Mouse (Mus musculus): ENCODE results near the gene Gcnt3. TPM values are rescaled to one million over a fixed set of nuclear protein-coding genes. Genes with fewer than 3 reads are reported as not detected.
A peak's percentile ranks its signal among the peaks of the same experiment; 100 is the strongest.

Gene Gcnt3
- polyA plus RNA-seq, 1 experiment from 2014 or later: not detected

- WGBS: under 1% methylated on average over 54 of the region's 57 CpGs
- Histone ChIP-seq H3K36me3 (peaks cover 33% of the 10 kb centered on the region), H3K27ac (peak within 1 kb of the TSS; percentile 96), H3K4me3 (peak within 1 kb of the TSS; percentile 92), H3K9me3 (no peaks in the 10 kb centered on the region), H3K4me1 (peaks cover 16% of the 10 kb centered on the region), H3K27me3 (ENCODE audit: insufficient read depth, poor library complexity, severe bottlenecking) (no peaks in the 10 kb centered on the region)
- DNase-seq (ENCODE audit: low spot score): peak; percentile 97
Measured at GRCm38 (mm10) chr9:70012408-70012901, 25.4 kb downstream of the Gcnt3 start, which contains the start of gene Gtf2a2. Gtf2a2 (plus strand) TSS chr9:70012550.

GRCm38 (mm10) chr9:70011537-70012407, 26.1 kb downstream of the Gcnt3 start:
- Histone ChIP-seq H3K27ac (peak overlapping the region; percentile 96), H3K4me3 (peak overlapping the region; percentile 92), H3K36me3 (peaks cover 34% of the 10 kb centered on the region), H3K27me3 (ENCODE audit: insufficient read depth, poor library complexity, severe bottlenecking) (no peaks in the 10 kb centered on the region), H3K9me3 (no peaks in the 10 kb centered on the region), H3K4me1 (peaks cover 16% of the 10 kb centered on the region)
- 62% methylated on average over 14 of the region's 14 CpGs for WGBS
- DNase-seq (ENCODE audit: low spot score): no peak

GRCm38 (mm10) chr9:70010781-70011473, 27.0 kb downstream of the Gcnt3 start:
- peaks cover 33% of the 10 kb centered on the region for H3K36me3 ChIP-seq
- WGBS: 93% methylated on average over 5 of the region's 5 CpGs

DNA sequence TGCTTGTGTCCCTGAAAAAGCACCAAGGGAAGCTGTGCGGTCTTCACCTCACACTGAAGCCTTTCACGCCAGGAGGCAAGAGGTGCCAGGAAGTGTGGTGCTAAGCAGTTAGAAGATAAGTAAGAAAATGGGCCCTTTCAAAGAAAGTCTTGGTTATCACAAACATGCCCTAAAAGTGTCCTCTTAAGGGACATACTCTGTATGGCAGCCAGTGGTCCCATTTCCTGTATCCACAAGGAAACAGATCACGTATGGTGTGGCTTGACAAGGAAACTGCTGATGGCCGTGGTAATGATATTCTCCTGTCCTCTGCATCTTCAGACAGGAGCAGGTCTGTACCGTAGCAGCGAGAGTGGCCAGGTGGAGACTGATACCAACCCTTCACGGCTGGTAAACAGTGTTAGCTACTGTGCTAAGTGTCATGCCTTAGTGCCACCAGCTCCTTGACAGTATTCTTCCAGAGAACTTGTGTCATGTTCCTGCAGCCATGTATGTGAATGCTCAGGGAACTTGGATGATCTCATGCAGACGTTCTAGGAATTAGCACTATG, 28.1 kb downstream of the Gcnt3 start:
- 63% methylated on average over 8 of the region's 8 CpGs for WGBS

More at GRCm38 (mm10) chr9:70010781-70011473, 27.0 kb downstream of the Gcnt3 start:
- no peak for DNase-seq (ENCODE audit: low spot score)
- Histone ChIP-seq H3K9me3 (no peaks in the 10 kb centered on the region), H3K27me3 (ENCODE audit: insufficient read depth, poor library complexity, severe bottlenecking) (no peaks in the 10 kb centered on the region), H3K4me3 (no peak overlapping the region), H3K4me1 (peaks cover 16% of the 10 kb centered on the region), H3K27ac (no peak overlapping the region)

GRCm38 (mm10) chr9:70007506-70008248, 30.2 kb downstream of the Gcnt3 start:
- Histone ChIP-seq H3K27me3 (ENCODE audit: insufficient read depth, poor library complexity, severe bottlenecking) (no peaks in the 10 kb centered on the region), H3K4me3 (no peak overlapping the region), H3K36me3 (peaks cover 64% of the 10 kb centered on the region), H3K9me3 (no peaks in the 10 kb centered on the region), H3K27ac (no peak overlapping the region), H3K4me1 (no peaks in the 10 kb centered on the region)
- DNase-seq (ENCODE audit: low spot score): no peak
- 84% methylated on average over 14 of the region's 14 CpGs for WGBS

More for the DNA sequence above, 28.1 kb downstream of the Gcnt3 start:
- H3K27me3 ChIP-seq (ENCODE audit: insufficient read depth, poor library complexity, severe bottlenecking): no peaks in the 10 kb centered on the region
- peaks cover 16% of the 10 kb centered on the region for H3K4me1 ChIP-seq
- H3K4me3 ChIP-seq: no peak overlapping the region
- no peaks in the 10 kb centered on the region for H3K9me3 ChIP-seq
- no peak overlapping the region for H3K27ac ChIP-seq
- DNase-seq (ENCODE audit: low spot score): no peak
- H3K36me3 ChIP-seq: peaks cover 43% of the 10 kb centered on the region

- H3K27me3 ChIP-seq (ENCODE audit: insufficient read depth, poor library complexity, severe bottlenecking): no peaks in the 10 kb centered on the region
- no peaks in the 10 kb centered on the region for H3K4me1 ChIP-seq
- H3K36me3 ChIP-seq: peaks cover 70% of the 10 kb centered on the region
- no peaks in the 10 kb centered on the region for H3K9me3 ChIP-seq
- DNase-seq (ENCODE audit: low spot score): no peak
- H3K4me3 ChIP-seq: no peak overlapping the region
- no peak overlapping the region for H3K27ac ChIP-seq
- WGBS: 93% methylated on average over 5 of the region's 5 CpGs
Measured at GRCm38 (mm10) chr9:70006984-70007383, 30.9 kb downstream of the Gcnt3 start.

DNA sequence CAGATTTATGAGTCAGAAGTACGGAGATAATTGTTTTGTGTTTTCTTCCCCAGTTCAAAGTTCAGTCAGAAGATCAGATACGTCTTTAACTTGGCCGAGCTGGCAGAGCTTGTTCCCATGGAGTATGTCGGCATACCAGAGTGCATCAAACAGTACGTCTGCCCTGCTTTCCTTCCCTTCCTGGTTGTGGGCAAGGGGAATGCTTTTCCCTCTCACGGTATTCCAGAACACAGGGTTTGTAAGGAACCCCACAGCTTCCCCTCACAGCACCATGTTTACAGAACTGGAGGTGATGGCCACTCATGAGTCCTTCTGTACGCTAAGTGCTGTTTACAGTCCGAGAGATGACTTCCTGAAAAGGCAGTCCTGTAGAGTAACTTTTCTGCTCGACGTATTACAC, 34.4 kb downstream of the Gcnt3 start:
- H3K9me3 ChIP-seq: no peaks in the 10 kb centered on the region
- 88% methylated on average over 10 of the region's 10 CpGs for WGBS
- H3K4me3 ChIP-seq: no peak overlapping the region
- H3K36me3 ChIP-seq: peaks cover 90% of the 10 kb centered on the region
- no peak for DNase-seq (ENCODE audit: low spot score)
- no peak overlapping the region for H3K27ac ChIP-seq
- no peaks in the 10 kb centered on the region for H3K27me3 ChIP-seq (ENCODE audit: insufficient read depth, poor library complexity, severe bottlenecking)
- H3K4me1 ChIP-seq: no peaks in the 10 kb centered on the region

GRCm38 (mm10) chr9:69999318-69999717, 38.6 kb downstream of the Gcnt3 start:
- peaks cover 95% of the 10 kb centered on the region for H3K36me3 ChIP-seq
- no peaks in the 10 kb centered on the region for H3K27me3 ChIP-seq (ENCODE audit: insufficient read depth, poor library complexity, severe bottlenecking)
- DNase-seq (ENCODE audit: low spot score): no peak
- WGBS: 64% methylated on average over 1 of the region's 1 CpGs
- H3K4me1 ChIP-seq: no peaks in the 10 kb centered on the region
- no peaks in the 10 kb centered on the region for H3K9me3 ChIP-seq
- no peak overlapping the region for H3K27ac ChIP-seq
- H3K4me3 ChIP-seq: no peak overlapping the region

- Histone ChIP-seq H3K27ac (no peak overlapping the region), H3K27me3 (ENCODE audit: insufficient read depth, poor library complexity, severe bottlenecking) (no peaks in the 10 kb centered on the region), H3K4me3 (no peak overlapping the region), H3K36me3 (peaks cover 69% of the 10 kb centered on the region), H3K9me3 (no peaks in the 10 kb centered on the region), H3K4me1 (peaks cover 20% of the 10 kb centered on the region)
- WGBS: 89% methylated on average over 5 of the region's 5 CpGs
- DNase-seq (ENCODE audit: low spot score): no peak
Measured at GRCm38 (mm10) chr9:69994547-69994946, 43.3 kb downstream of the Gcnt3 start.

DNA sequence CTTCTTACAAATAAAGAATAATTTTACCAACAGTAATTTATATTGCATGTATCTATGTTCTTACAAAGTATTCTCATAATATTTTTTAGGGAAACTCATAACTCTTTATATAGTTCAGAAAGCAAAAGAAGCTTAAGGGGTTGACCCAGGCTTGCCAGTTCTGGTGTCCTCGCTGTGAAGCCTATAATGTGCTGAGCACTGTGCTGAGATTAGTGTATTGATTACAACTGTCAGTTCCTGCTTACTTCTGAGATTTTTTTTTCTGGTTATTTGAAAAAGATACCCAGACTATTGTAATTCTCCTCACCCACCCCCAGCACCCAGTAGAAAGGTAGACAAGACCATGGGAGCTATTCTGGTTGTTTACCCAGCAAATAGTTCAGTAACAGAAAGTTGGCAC, 44.4 kb downstream of the Gcnt3 start:
- Histone ChIP-seq H3K4me3 (no peak overlapping the region), H3K36me3 (peaks cover 58% of the 10 kb centered on the region), H3K9me3 (no peaks in the 10 kb centered on the region), H3K4me1 (peaks cover 20% of the 10 kb centered on the region), H3K27me3 (ENCODE audit: insufficient read depth, poor library complexity, severe bottlenecking) (no peaks in the 10 kb centered on the region), H3K27ac (no peak overlapping the region)
- DNase-seq (ENCODE audit: low spot score): no peak
- 66% methylated on average over 1 of the region's 1 CpGs for WGBS

DNA sequence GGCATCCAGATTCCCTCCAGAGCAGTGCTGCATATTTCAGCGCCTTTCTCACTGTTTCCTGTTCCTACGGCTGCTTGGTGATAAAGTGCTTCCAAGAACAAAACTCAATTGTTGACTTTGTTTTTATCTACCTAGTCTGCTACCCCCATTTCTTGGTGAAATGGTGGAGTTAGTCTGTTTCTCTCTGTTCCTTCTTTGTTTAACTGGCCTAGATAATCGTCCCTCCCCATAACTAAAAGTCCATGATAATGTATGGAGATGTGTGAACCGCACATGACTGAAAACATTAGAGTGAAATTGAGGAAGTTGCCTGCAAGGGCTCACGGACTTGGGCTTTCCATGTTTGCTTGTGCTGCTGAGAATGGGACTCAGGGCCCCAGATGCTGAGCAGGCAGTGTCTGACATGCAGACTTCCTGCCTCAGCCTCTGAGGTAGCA, 45.0 kb downstream of the Gcnt3 start:
- 53% methylated on average over 5 of the region's 5 CpGs for WGBS
- Histone ChIP-seq H3K36me3 (peaks cover 52% of the 10 kb centered on the region), H3K4me1 (peaks cover 20% of the 10 kb centered on the region), H3K27me3 (ENCODE audit: insufficient read depth, poor library complexity, severe bottlenecking) (no peaks in the 10 kb centered on the region), H3K9me3 (no peaks in the 10 kb centered on the region), H3K4me3 (no peak overlapping the region), H3K27ac (peak overlapping the region; percentile 60; the same call in 1 of the 2 replicates)
- DNase-seq (ENCODE audit: low spot score): no peak

GRCm38 (mm10) chr9:69990346-69990745, 47.5 kb downstream of the Gcnt3 start:
- peaks cover 20% of the 10 kb centered on the region for H3K4me1 ChIP-seq
- no peaks in the 10 kb centered on the region for H3K9me3 ChIP-seq
- peak overlapping the region; percentile 100 for H3K4me3 ChIP-seq
- peak overlapping the region; percentile 99; the same call in 1 of the 2 replicates for H3K27ac ChIP-seq
- no peak for DNase-seq (ENCODE audit: low spot score)
- no peaks in the 10 kb centered on the region for H3K27me3 ChIP-seq (ENCODE audit: insufficient read depth, poor library complexity, severe bottlenecking)
- H3K36me3 ChIP-seq: peaks cover 29% of the 10 kb centered on the region
- WGBS: 12% methylated on average over 5 of the region's 5 CpGs
